Mouse (Mus musculus) neural tube, embryonic 14.5 days (tissue): ENCODE measurements around the gene Pfkp. TPM values are rescaled to one million over a fixed set of nuclear protein-coding genes. Genes with fewer than 3 reads are reported as not detected.

ENCODE experiments used
- ATAC-seq: fragments of 200-750 bp; cut with Nextera tagmentation; 2 replicates; pipeline ENCODE4 v1.8.0; 2017; ENCODE audit warnings: low read depth, mild to moderate bottlenecking, moderate TSS enrichment, moderate library complexity
- H3K27ac ChIP-seq: fragments of 300-500 bp; sonication (generic); 2 replicates; pipeline ENCODE4 v1.5.1; 2014; ENCODE audit warnings: low read depth, mild to moderate bottlenecking, control low read depth, low read length, moderate library complexity, mixed read lengths
- H3K27me3 ChIP-seq: fragments of 300-500 bp; sonication (generic); 2 replicates; pipeline ENCODE4 v1.6.1; 2014; ENCODE audit warnings: low read length; ENCODE audit not compliant: control insufficient read depth, insufficient read depth
- H3K36me3 ChIP-seq: fragments of 300-500 bp; sonication (generic); 2 replicates; pipeline ENCODE4 v1.6.1; 2014; ENCODE audit warnings: low read length, mixed read lengths; ENCODE audit not compliant: control insufficient read depth, insufficient read depth
- H3K4me1 ChIP-seq: fragments of 300-500 bp; sonication (generic); 2 replicates; pipeline ENCODE4 v1.6.1; 2014; ENCODE audit warnings: low read length; ENCODE audit not compliant: control insufficient read depth, insufficient read depth
- H3K4me2 ChIP-seq: fragments of 300-500 bp; sonication (generic); 2 replicates; pipeline ENCODE4 v1.6.1; 2014; ENCODE audit warnings: mild to moderate bottlenecking, low read depth, low read length, control low read depth
- H3K4me3 ChIP-seq: fragments of 300-500 bp; sonication (generic); 2 replicates; pipeline ENCODE4 v1.5.1; 2014; ENCODE audit warnings: low read depth, low read length, control low read depth, mixed read lengths
- H3K9ac ChIP-seq: fragments of 300-500 bp; sonication (generic); replicated peaks from 2 replicates; pipeline ENCODE4 v1.6.1; 2014; ENCODE audit warnings: low read depth, mild to moderate bottlenecking, control low read depth, low read length, mixed read lengths
- H3K9me3 ChIP-seq: fragments of 300-500 bp; sonication (generic); 2 replicates; pipeline ENCODE4 v1.6.1; 2016; ENCODE audit warnings: low read length; ENCODE audit not compliant: control insufficient read depth
- WGBS: fragments of 180-500 bp; shearing (Covaris S2); extraction: QIAGEN DNeasy Blood & Tissue Kit; methylation state at CpG from one replicate; pipeline ENCODE4 v1.1.7; 2014; 5-methylcytosine and 5-hydroxymethylcytosine counted together
- polyA plus RNA-seq: library from polyadenylated mRNA; unstranded; fragments of >200 nt; fragmentation: Nextera tagmentation; extraction: Ambion mirVana; gene quantifications from 2 replicates; pipeline ENCODE4 v1.2.1, GENCODE M21; 2014

Gene Pfkp
- polyA plus RNA-seq, 1 experiment from 2014 or later, result 537 TPM

GRCm38 (mm10) chr13:6649542-6649941, 965 bp upstream of the Pfkp start:
- Histone ChIP-seq H3K36me3 (no peaks in the 10 kb centered on the region), H3K4me2 (peak overlapping the region; percentile 97; the same call in 1 of the 2 replicates), H3K27me3 (no peaks in the 10 kb centered on the region), H3K9ac (no peak overlapping the region), H3K4me1 (0 out of 2 replicates have a peak, but pooled peaks cover 3% of the 10 kb centered on the region), H3K27ac (no peak overlapping the region), H3K4me3 (no peak overlapping the region), H3K9me3 (no peaks in the 10 kb centered on the region)
- WGBS, result 79% methylated on average over 3 of the region's 3 CpGs
- no peak for ATAC-seq

GRCm38 (mm10) chr13:6647992-6648668, 447 bp downstream of the Pfkp start:
- under 1% methylated on average over 28 of the region's 28 CpGs for WGBS
- H3K27me3 ChIP-seq, result no peaks in the 10 kb centered on the region
- no peaks in the 10 kb centered on the region for H3K36me3 ChIP-seq
- peak; percentile 53 for ATAC-seq
- no peaks in the 10 kb centered on the region for H3K9me3 ChIP-seq
- peak overlapping the region; percentile 76 for H3K9ac ChIP-seq
- peak overlapping the region; percentile 58 for H3K27ac ChIP-seq
- H3K4me2 ChIP-seq, result peak overlapping the region; percentile 97
- H3K4me3 ChIP-seq, result peak overlapping the region; percentile 65
- H3K4me1 ChIP-seq, result 0 out of 2 replicates have a peak, but pooled peaks cover 3% of the 10 kb centered on the region

- Histone ChIP-seq H3K36me3 (no peaks in the 10 kb centered on the region), H3K4me2 (peak overlapping the region; percentile 97), H3K9ac (peak overlapping the region; percentile 76), H3K4me1 (0 out of 2 replicates have a peak, but pooled peaks cover 3% of the 10 kb centered on the region), H3K4me3 (peak overlapping the region; percentile 65), H3K9me3 (no peaks in the 10 kb centered on the region), H3K27ac (peak overlapping the region; percentile 58), H3K27me3 (no peaks in the 10 kb centered on the region)
- under 1% methylated on average over 39 of the region's 39 CpGs for WGBS
- ATAC-seq, result peak; percentile 59
Observed at GRCm38 (mm10) chr13:6647067-6647991, 1.2 kb downstream of the Pfkp start.

GRCm38 (mm10) chr13:6646674-6647066, 1.9 kb downstream of the Pfkp start:
- H3K9ac ChIP-seq, result peak overlapping the region; percentile 76; the same call in 1 of the 2 replicates
- peak overlapping the region; percentile 58 for H3K27ac ChIP-seq
- 0 out of 2 replicates have a peak, but pooled peaks cover 3% of the 10 kb centered on the region for H3K4me1 ChIP-seq
- H3K27me3 ChIP-seq, result no peaks in the 10 kb centered on the region
- 46% methylated on average over 3 of the region's 3 CpGs for WGBS
- ATAC-seq, result no peak
- H3K36me3 ChIP-seq, result no peaks in the 10 kb centered on the region
- peak overlapping the region; percentile 97 for H3K4me2 ChIP-seq
- peak overlapping the region; percentile 65 for H3K4me3 ChIP-seq
- no peaks in the 10 kb centered on the region for H3K9me3 ChIP-seq

DNA sequence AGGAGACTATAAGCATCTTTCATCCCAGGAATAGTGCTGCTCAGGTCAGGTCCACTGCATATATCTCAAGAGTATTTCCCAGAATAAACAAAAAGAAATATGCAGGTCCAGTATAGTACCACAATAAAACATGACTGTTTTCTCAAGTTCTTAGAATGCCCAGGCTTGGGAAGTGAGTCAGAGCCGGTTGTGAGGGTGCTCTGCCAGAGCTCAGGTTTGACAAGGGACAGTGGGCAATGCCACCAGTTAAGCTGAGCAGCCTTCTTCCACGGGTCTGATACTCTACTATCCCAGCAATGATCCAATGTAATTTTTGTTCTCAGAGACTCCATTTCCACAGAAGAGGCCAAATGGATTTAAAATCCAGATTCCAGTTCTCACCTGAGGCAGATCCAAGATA, 2.3 kb downstream of the Pfkp start:
- Histone ChIP-seq H3K4me1 (0 out of 2 replicates have a peak, but pooled peaks cover 3% of the 10 kb centered on the region), H3K4me2 (peak overlapping the region; percentile 97; the same call in 1 of the 2 replicates), H3K27ac (no peak overlapping the region), H3K9me3 (no peaks in the 10 kb centered on the region), H3K27me3 (no peaks in the 10 kb centered on the region), H3K36me3 (no peaks in the 10 kb centered on the region), H3K9ac (0 out of 2 replicates have a peak overlapping the region, but pooled peaks have one; percentile 29), H3K4me3 (peak overlapping the region; percentile 65; the same call in 1 of the 2 replicates)
- WGBS, result 64% methylated on average over 2 of the region's 2 CpGs
- ATAC-seq, result no peak

DNA sequence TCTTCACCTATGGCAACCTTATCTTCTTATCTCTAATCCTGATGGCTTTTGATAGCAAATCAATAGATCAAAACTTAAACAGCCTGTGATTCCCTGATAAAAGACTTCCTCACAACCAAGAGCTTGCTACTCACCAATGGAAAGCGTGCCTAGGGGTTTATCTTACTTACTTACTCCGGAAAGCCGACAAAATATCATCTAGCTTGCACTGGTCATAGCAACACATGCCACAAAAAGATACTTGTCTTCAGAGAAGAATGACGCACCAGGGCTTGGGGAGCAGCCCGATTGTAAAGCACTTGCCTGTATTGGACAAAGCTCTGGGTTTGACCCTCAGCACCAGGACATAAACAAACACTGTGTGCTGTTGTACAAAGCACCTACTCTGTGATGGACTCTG, 4.6 kb downstream of the Pfkp start:
- Histone ChIP-seq H3K9me3 (no peaks in the 10 kb centered on the region), H3K27me3 (no peaks in the 10 kb centered on the region), H3K4me2 (no peak overlapping the region), H3K36me3 (no peaks in the 10 kb centered on the region), H3K4me1 (0 out of 2 replicates have a peak, but pooled peaks cover 3% of the 10 kb centered on the region), H3K4me3 (no peak overlapping the region), H3K9ac (no peak overlapping the region), H3K27ac (no peak overlapping the region)
- ATAC-seq, result no peak
- WGBS, result 88% methylated on average over 5 of the region's 5 CpGs

DNA sequence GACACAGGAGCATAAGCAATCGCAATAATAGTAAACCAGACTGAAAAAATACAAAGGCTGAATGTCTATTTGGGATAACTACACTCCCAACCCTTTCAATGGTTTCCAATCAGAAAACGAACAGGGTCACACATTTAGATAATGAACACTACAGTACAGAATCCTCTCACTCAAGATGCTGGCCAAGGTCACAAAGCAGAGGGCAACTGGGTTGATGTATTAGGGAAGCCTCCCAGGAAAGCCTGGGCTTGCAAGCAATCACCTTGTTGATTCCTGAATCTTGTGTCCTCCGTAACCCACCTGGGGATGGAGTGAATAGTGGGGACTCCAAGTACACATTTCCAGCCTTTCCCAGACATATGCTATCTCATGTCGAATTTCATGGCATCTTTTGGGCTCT, 5.6 kb downstream of the Pfkp start:
- WGBS, result 87% methylated on average over 4 of the region's 4 CpGs
- no peaks in the 10 kb centered on the region for H3K36me3 ChIP-seq
- ATAC-seq, result no peak
- no peak overlapping the region for H3K4me2 ChIP-seq
- no peak overlapping the region for H3K27ac ChIP-seq
- 0 out of 2 replicates have a peak, but pooled peaks cover 3% of the 10 kb centered on the region for H3K4me1 ChIP-seq
- H3K9ac ChIP-seq, result no peak overlapping the region
- no peaks in the 10 kb centered on the region for H3K9me3 ChIP-seq
- H3K27me3 ChIP-seq, result no peaks in the 10 kb centered on the region
- H3K4me3 ChIP-seq, result no peak overlapping the region

DNA sequence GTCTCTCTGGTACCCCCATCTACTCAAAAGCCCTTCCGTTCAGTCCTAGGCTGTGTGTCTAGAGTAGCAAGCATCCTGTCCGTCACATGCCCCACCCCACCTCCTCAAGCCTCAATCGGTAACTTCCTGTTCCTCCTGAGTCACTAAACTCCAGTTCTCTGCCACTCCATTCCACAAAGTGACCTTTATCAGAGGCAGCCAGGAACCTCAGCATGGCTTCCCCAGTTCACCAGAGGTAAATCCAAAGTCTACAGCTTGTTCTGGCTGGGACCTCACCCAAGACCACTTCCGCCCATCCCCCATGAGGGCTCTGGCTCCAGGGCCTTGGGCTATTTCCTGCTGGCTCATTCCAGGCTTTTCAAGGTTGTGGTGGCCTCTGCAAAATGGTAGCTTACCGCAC, 6.1 kb downstream of the Pfkp start:
- no peak overlapping the region for H3K27ac ChIP-seq

More for the DNA sequence above, 6.1 kb downstream of the Pfkp start:
- Histone ChIP-seq H3K27me3 (no peaks in the 10 kb centered on the region), H3K36me3 (no peaks in the 10 kb centered on the region), H3K4me3 (no peak overlapping the region), H3K4me1 (0 out of 2 replicates have a peak, but pooled peaks cover 3% of the 10 kb centered on the region), H3K9me3 (no peaks in the 10 kb centered on the region), H3K9ac (no peak overlapping the region), H3K4me2 (no peak overlapping the region)
- WGBS, result 90% methylated on average over 5 of the region's 5 CpGs
- ATAC-seq, result no peak
